Mouse (Mus musculus) heart, embryonic 14.5 days (tissue): ENCODE measurements at regions not wholly inside any gene's neighbourhood (a gene's known extent, or its start where the extent isn't known, plus 50 kb on each side); places are given as distances from the start of the nearest gene placed in this dataset.

Source experiments
- ATAC-seq: fragments of 200-750 bp; cut with Nextera tagmentation; 2 replicates; pipeline ENCODE4 v1.8.0; 2017; ENCODE audit warnings: low read depth, moderate TSS enrichment; ENCODE audit not compliant: insufficient number of reproducible peaks, insufficient read depth, low FRiP score
- H3K27ac ChIP-seq, 2 experiments: fragments of 200-500 bp in 1 of 2; fragments of 300-500 bp in 1 of 2; sonication (generic) in 1 of 2; replicated peaks in 1 of 2; 2 replicates each; pipeline ENCODE4 v1.5.1; 2012 to 2014; ENCODE audit warnings: low read depth in 2 of 2, low read length in 2 of 2, control low read depth in 1 of 2, mild to moderate bottlenecking in 1 of 2, mixed read lengths in 1 of 2; ENCODE audit not compliant: control insufficient read depth in 1 of 2, insufficient read depth in 1 of 2
- H3K27me3 ChIP-seq: fragments of 300-500 bp; sonication (generic); 2 replicates; pipeline ENCODE4 v1.6.1; 2014; ENCODE audit warnings: mild to moderate bottlenecking, low read length, control low read depth; ENCODE audit not compliant: control insufficient read depth, insufficient read depth
- H3K36me3 ChIP-seq: fragments of 300-500 bp; sonication (generic); 2 replicates; pipeline ENCODE4 v1.6.1; 2014; ENCODE audit warnings: mild to moderate bottlenecking, control low read depth, low read length, mixed read lengths; ENCODE audit not compliant: control insufficient read depth, insufficient read depth
- H3K4me1 ChIP-seq, 2 experiments: fragments of 200-500 bp in 1 of 2; fragments of 300-500 bp in 1 of 2; sonication (generic) in 1 of 2; 2 replicates each; pipeline ENCODE4 v1.6.1; 2012 to 2014; ENCODE audit warnings: low read length in 2 of 2, control low read depth in 1 of 2, mixed read lengths in 1 of 2; ENCODE audit not compliant: control insufficient read depth in 2 of 2, insufficient read depth in 2 of 2
- H3K4me2 ChIP-seq: fragments of 300-500 bp; sonication (generic); 2 replicates; pipeline ENCODE4 v1.6.1; 2014; ENCODE audit warnings: mild to moderate bottlenecking, low read length
- H3K4me3 ChIP-seq, 2 experiments: fragments of 200-500 bp in 1 of 2; fragments of 300-500 bp in 1 of 2; sonication (generic) in 1 of 2; 2 replicates each; pipeline ENCODE4 v1.5.1; 2012 to 2014; ENCODE audit warnings: low read length in 2 of 2, mild to moderate bottlenecking in 2 of 2, control low read depth in 1 of 2, low read depth in 1 of 2, moderate library complexity in 1 of 2; ENCODE audit not compliant: control insufficient read depth in 1 of 2, insufficient read depth in 1 of 2
- H3K9ac ChIP-seq: fragments of 300-500 bp; sonication (generic); 2 replicates; pipeline ENCODE4 v1.6.1; 2014; ENCODE audit warnings: mild to moderate bottlenecking, low read length
- H3K9me3 ChIP-seq: fragments of 300-500 bp; sonication (generic); 2 replicates; pipeline ENCODE4 v1.6.1; 2016; ENCODE audit warnings: low read length, control low read depth; ENCODE audit not compliant: control insufficient read depth
- WGBS: fragments of 180-500 bp; shearing (Covaris S2); extraction: QIAGEN DNeasy Blood & Tissue Kit; methylation state at CpG from one replicate; pipeline ENCODE4 v1.1.7; 2014; 5-methylcytosine and 5-hydroxymethylcytosine counted together

GRCm38 (mm10) chrX:11082171-11082570 is 216.9 kb upstream of the H2al1a start:
- Histone ChIP-seq H3K36me3 (no peaks in the 10 kb centered on the region), H3K9ac (no peak overlapping the region), H3K27me3 (no peaks in the 10 kb centered on the region; the same call in 1 of the 2 replicates), H3K9me3 (no peaks in the 10 kb centered on the region), H3K4me3 (no peak overlapping the region), H3K4me1 (no peaks in the 10 kb centered on the region; a peak in 1 of 4 replicates), H3K27ac (no peak overlapping the region), H3K4me2 (no peak overlapping the region)
- no peak for ATAC-seq
- WGBS, result 67% methylated on average over 3 of the region's 3 CpGs

- Histone ChIP-seq H3K9me3 (no peaks in the 10 kb centered on the region), H3K4me2 (no peak overlapping the region), H3K4me3 (no peak overlapping the region), H3K27me3 (no peaks in the 10 kb centered on the region; the same call in 1 of the 2 replicates), H3K4me1 (no peaks in the 10 kb centered on the region; a peak in 1 of 4 replicates), H3K27ac (no peak overlapping the region), H3K9ac (no peak overlapping the region), H3K36me3 (no peaks in the 10 kb centered on the region)
- WGBS, result 76% methylated on average over 3 of the region's 3 CpGs
- ATAC-seq, result no peak
Measured at GRCm38 (mm10) chrX:11082845-11083244, 216.2 kb upstream of the H2al1a start.

- Histone ChIP-seq H3K9me3 (no peaks in the 10 kb centered on the region), H3K4me3 (no peak overlapping the region), H3K27me3 (no peaks in the 10 kb centered on the region), H3K36me3 (no peaks in the 10 kb centered on the region), H3K4me1 (no peaks in the 10 kb centered on the region; a peak in 1 of 4 replicates), H3K27ac (no peak overlapping the region), H3K4me2 (no peak overlapping the region), H3K9ac (no peak overlapping the region)
- 52% methylated on average over 6 of the region's 7 CpGs for WGBS
- ATAC-seq, result no peak
Measured at GRCm38 (mm10) chrX:11086257-11087072, 212.6 kb upstream of the H2al1a start.

GRCm38 (mm10) chrX:11087913-11088312 is 211.1 kb upstream of the H2al1a start:
- WGBS, result 14% methylated on average over 14 of the region's 14 CpGs
- Histone ChIP-seq H3K4me1 (no peaks in the 10 kb centered on the region; a peak in 1 of 4 replicates), H3K9me3 (no peaks in the 10 kb centered on the region), H3K9ac (no peak overlapping the region), H3K36me3 (no peaks in the 10 kb centered on the region), H3K27ac (no peak overlapping the region), H3K4me3 (peak overlapping the region; percentile 21 to 31; a peak in 3 of 4 replicates), H3K4me2 (peak overlapping the region; percentile 57), H3K27me3 (no peaks in the 10 kb centered on the region)
- ATAC-seq, result no peak

- no peak for ATAC-seq
- H3K27me3 ChIP-seq, result no peaks in the 10 kb centered on the region
- H3K36me3 ChIP-seq, result no peaks in the 10 kb centered on the region
- no peaks in the 10 kb centered on the region; a peak in 1 of 4 replicates for H3K4me1 ChIP-seq
- WGBS, result 42% methylated on average over 10 of the region's 10 CpGs
- H3K9me3 ChIP-seq, result no peaks in the 10 kb centered on the region
- peak overlapping the region in 1 of 2 experiments; percentile 21; a peak in 1 of 4 replicates for H3K4me3 ChIP-seq
- H3K27ac ChIP-seq, result no peak overlapping the region
- peak overlapping the region; percentile 57 for H3K4me2 ChIP-seq
- H3K9ac ChIP-seq, result no peak overlapping the region
Measured at GRCm38 (mm10) chrX:11088506-11088905, 210.6 kb upstream of the H2al1a start.

GRCm38 (mm10) chrX:11090432-11090831 is 208.6 kb upstream of the H2al1a start:
- WGBS, result 32% methylated on average over 7 of the region's 7 CpGs
- Histone ChIP-seq H3K9me3 (no peaks in the 10 kb centered on the region), H3K4me1 (no peaks in the 10 kb centered on the region; a peak in 1 of 4 replicates), H3K4me3 (no peak overlapping the region), H3K36me3 (no peaks in the 10 kb centered on the region), H3K27me3 (no peaks in the 10 kb centered on the region), H3K27ac (no peak overlapping the region), H3K9ac (no peak overlapping the region), H3K4me2 (no peak overlapping the region)
- ATAC-seq, result no peak

- Histone ChIP-seq H3K27ac (no peak overlapping the region), H3K4me2 (no peak overlapping the region), H3K4me1 (no peaks in the 10 kb centered on the region), H3K36me3 (no peaks in the 10 kb centered on the region), H3K27me3 (no peaks in the 10 kb centered on the region), H3K4me3 (no peak overlapping the region), H3K9me3 (no peaks in the 10 kb centered on the region), H3K9ac (no peak overlapping the region)
- WGBS, result 66% methylated on average over 9 of the region's 9 CpGs
- ATAC-seq, result no peak
Measured at GRCm38 (mm10) chrX:11097581-11098254, 201.3 kb upstream of the H2al1a start.
